Mouse (Mus musculus): ENCODE results near the gene Snx10. TPM values are rescaled to one million over a fixed set of nuclear protein-coding genes. Genes with fewer than 3 reads are reported as not detected.
A peak's percentile ranks its signal among the peaks of the same experiment; 100 is the strongest.

Snx10 gene
- polyA plus RNA-seq, 1 experiment from 2014 or later = 55.2 TPM

DNA sequence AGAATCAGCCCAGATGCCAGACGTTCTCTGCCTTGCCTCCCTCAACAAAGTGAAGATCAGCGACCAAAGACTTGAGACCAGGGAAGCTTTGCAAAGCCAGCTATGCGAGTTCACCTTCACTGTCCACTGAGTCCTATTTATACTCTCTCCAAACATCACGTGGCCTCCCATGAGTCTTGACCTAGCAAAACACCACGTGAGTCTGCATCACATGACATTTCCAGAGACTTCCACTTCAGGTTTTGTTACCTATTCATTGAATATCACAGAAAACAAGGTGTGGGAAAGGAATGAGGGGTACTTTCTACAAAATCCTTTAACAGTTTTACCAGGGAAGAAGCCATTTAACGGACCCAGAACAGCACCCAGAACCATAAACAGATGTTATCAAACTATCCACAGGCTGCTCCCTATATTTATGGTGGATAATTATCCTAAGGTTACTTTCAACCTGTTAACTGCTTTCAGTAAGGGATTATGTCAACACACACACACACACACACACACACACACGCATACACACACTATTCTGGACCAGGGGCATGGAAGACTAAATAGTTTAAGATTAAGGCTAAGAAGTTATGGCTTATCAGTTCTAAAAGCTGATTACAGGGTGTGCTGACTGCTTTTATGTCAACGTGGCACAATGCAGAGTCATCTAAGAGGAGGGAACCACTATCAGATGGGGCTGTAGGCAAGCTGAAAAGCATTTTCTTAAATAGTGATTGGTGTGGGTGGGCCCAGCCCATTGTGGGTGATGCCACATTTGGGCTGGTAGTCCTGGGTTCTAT lies 26.2 kb upstream of the Snx10 start:
- H3K36me3 ChIP-seq (ENCODE audit: control insufficient read depth, insufficient read depth, low read length) = no peaks in the 10 kb centered on the region
- no peak for DNase-seq
- no peak overlapping the region for H3K4me2 ChIP-seq (ENCODE audit: low read length)
- no peak overlapping the region for H3K4me3 ChIP-seq (replicated peaks; ENCODE audit: low read depth, low read length)
- 78% methylated on average over 8 of the region's 8 CpGs for WGBS
- H3K27me3 ChIP-seq (ENCODE audit: control insufficient read depth, insufficient read depth, low read length) = no peaks in the 10 kb centered on the region
- no peaks in the 10 kb centered on the region for H3K9me3 ChIP-seq (ENCODE audit: control insufficient read depth, low read length)
- no peak overlapping the region for H3K9ac ChIP-seq (replicated peaks; ENCODE audit: low read length)
- H3K4me1 ChIP-seq (ENCODE audit: control insufficient read depth, insufficient read depth, low read length) = no peaks in the 10 kb centered on the region
- no peak for ATAC-seq (ENCODE audit: low FRiP score, low TSS enrichment)
- H3K27ac ChIP-seq (replicated peaks; ENCODE audit: low read depth, low read length) = no peak overlapping the region

DNA sequence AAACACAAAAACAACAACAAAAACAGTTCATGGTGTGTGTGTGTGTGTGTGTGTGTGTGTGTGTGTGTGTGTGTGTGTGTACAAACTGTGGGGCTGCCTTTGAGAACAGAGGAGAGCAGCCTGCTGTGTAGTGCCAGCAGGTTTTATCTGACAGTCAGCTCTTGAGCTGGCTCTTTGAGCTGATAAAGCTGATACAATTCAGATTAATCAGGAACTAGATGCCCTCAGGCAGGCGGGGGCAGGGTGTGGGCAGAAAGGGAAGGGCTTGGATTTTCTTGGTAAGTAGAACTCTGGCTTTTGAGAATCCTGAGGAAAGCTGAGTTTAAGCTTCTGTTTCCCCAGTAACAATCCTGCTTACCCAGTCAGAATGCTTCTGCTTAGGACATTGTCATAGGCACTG lies 18.0 kb upstream of the Snx10 start:
- no peak overlapping the region for H3K4me2 ChIP-seq (ENCODE audit: low read length)
- H3K4me1 ChIP-seq (ENCODE audit: control insufficient read depth, insufficient read depth, low read length) = no peaks in the 10 kb centered on the region
- no peak overlapping the region for H3K4me3 ChIP-seq (replicated peaks; ENCODE audit: low read depth, low read length)
- DNase-seq = peak; percentile 47
- no peak overlapping the region for H3K9ac ChIP-seq (replicated peaks; ENCODE audit: low read length)
- no peaks in the 10 kb centered on the region for H3K9me3 ChIP-seq (ENCODE audit: control insufficient read depth, low read length)
- no peak for ATAC-seq (ENCODE audit: low FRiP score, low TSS enrichment)
- H3K36me3 ChIP-seq (ENCODE audit: control insufficient read depth, insufficient read depth, low read length) = no peaks in the 10 kb centered on the region
- no peak overlapping the region for H3K27ac ChIP-seq (replicated peaks; ENCODE audit: low read depth, low read length)
- 58% methylated on average over 1 of the region's 1 CpGs for WGBS
- no peaks in the 10 kb centered on the region for H3K27me3 ChIP-seq (ENCODE audit: control insufficient read depth, insufficient read depth, low read length)

DNA sequence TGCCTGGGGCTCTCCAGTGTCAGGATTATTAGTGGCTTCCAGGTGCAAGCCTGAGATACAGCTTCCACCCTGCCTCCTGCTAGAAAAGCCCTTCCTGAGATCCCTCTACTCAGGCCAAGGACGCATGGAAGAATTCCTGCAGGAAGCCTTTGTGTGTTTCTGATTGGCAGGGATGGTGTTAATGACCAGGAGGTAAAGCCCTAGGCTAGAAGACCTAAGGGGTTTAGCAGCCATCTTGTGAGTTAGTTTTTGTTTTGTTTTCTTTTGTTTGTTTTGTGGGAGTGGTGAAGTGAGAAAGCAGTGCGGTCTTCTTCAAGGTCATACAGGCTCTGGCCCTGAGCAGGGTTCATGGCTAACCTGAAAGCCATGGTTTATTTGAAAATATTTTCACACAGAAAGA lies 16.1 kb upstream of the Snx10 start:
- WGBS = 66% methylated on average over 2 of the region's 2 CpGs
- Histone ChIP-seq H3K9ac (replicated peaks; ENCODE audit: low read length) (no peak overlapping the region), H3K4me3 (replicated peaks; ENCODE audit: low read depth, low read length) (no peak overlapping the region), H3K4me2 (ENCODE audit: low read length) (no peak overlapping the region), H3K4me1 (ENCODE audit: control insufficient read depth, insufficient read depth, low read length) (no peaks in the 10 kb centered on the region), H3K9me3 (ENCODE audit: control insufficient read depth, low read length) (no peaks in the 10 kb centered on the region), H3K27me3 (ENCODE audit: control insufficient read depth, insufficient read depth, low read length) (no peaks in the 10 kb centered on the region), H3K27ac (replicated peaks; ENCODE audit: low read depth, low read length) (no peak overlapping the region), H3K36me3 (ENCODE audit: control insufficient read depth, insufficient read depth, low read length) (no peaks in the 10 kb centered on the region)
- no peak for DNase-seq
- ATAC-seq (ENCODE audit: low FRiP score, low TSS enrichment) = no peak

DNA sequence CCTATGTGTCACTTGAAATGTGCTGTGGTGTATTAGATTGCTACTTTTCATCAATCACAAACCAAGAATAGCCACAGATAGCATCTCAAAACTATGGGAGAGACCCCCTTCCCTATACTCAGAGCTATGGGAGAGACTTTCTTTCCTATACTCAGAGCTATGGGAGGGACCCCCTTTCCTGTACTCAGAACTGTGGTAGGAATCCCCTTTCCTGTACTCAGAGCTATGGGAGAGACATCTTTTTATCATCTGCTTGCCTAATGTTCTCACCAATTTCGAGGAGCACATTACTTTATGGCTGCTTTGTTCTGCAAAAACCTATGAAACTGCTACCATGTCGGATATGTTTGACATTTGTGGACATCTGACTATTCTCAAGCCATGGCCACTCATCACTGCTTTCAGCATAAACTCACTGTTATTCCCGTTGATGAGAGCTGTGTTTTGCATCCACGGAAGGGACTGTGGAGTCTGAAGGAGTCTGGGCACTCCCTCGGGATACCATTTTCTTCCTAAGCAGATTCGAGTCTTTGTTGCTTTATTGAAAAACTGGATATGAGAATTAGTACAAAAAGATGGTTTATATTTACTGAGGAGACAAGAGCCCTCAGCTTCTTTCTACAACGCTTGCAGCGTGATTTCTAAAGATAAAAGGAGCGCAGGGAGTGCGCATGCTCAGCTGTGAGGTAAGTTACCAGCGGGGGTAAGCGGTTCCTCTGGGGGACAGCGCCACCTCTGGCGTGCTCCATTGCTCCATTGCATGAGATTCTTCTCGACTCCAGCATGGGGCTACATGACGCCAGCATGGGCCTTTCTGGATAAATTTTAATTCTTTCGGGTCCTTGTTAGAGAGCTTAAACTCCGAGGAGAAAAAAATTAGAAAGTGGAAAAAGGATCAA lies 14.7 kb upstream of the Snx10 start:
- no peak for ATAC-seq (ENCODE audit: low FRiP score, low TSS enrichment)
- no peak overlapping the region for H3K27ac ChIP-seq (replicated peaks; ENCODE audit: low read depth, low read length)

DNA sequence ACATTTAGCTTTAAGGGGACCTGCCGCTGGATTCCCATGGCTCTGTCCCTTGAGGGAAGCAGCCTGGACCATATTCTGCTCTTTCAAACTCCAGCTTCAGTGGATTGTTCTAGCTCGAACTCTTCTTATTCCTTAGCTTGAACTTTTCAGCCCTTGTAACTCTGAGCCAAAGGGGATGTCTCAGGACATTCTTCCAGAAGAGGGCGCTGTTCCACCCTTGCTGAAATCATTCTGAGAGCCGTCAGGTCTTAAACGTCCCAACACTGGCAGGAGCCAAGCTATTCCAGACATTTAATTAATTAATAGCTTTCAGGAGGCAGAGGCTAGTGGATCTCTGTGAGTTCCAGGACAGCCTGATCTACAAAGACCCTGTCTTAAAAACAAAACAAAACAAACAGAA lies 13.6 kb upstream of the Snx10 start:
- H3K36me3 ChIP-seq (ENCODE audit: control insufficient read depth, insufficient read depth, low read length) = no peaks in the 10 kb centered on the region
- no peak overlapping the region for H3K9ac ChIP-seq (replicated peaks; ENCODE audit: low read length)
- no peak overlapping the region for H3K4me2 ChIP-seq (ENCODE audit: low read length)
- H3K4me3 ChIP-seq (replicated peaks; ENCODE audit: low read depth, low read length) = no peak overlapping the region
- H3K27ac ChIP-seq (replicated peaks; ENCODE audit: low read depth, low read length) = no peak overlapping the region
- DNase-seq = peak; percentile 47
- no peaks in the 10 kb centered on the region for H3K27me3 ChIP-seq (ENCODE audit: control insufficient read depth, insufficient read depth, low read length)
- no peaks in the 10 kb centered on the region for H3K9me3 ChIP-seq (ENCODE audit: control insufficient read depth, low read length)
- 30% methylated on average over 5 of the region's 5 CpGs for WGBS
- no peaks in the 10 kb centered on the region for H3K4me1 ChIP-seq (ENCODE audit: control insufficient read depth, insufficient read depth, low read length)
- no peak for ATAC-seq (ENCODE audit: low FRiP score, low TSS enrichment)

More for the DNA sequence above, 14.7 kb upstream of the Snx10 start:
- H3K9ac ChIP-seq (replicated peaks; ENCODE audit: low read length) = 0 out of 2 replicates have a peak overlapping the region, but pooled peaks have one; percentile 27
- peak overlapping the region; percentile 27 for H3K4me3 ChIP-seq (replicated peaks; ENCODE audit: low read depth, low read length)
- peak; percentile 89 for DNase-seq
- no peaks in the 10 kb centered on the region for H3K9me3 ChIP-seq (ENCODE audit: control insufficient read depth, low read length)
- peak overlapping the region; percentile 36 for H3K4me2 ChIP-seq (ENCODE audit: low read length)
- no peaks in the 10 kb centered on the region for H3K4me1 ChIP-seq (ENCODE audit: control insufficient read depth, insufficient read depth, low read length)
- H3K27me3 ChIP-seq (ENCODE audit: control insufficient read depth, insufficient read depth, low read length) = no peaks in the 10 kb centered on the region
- 26% methylated on average over 18 of the region's 18 CpGs for WGBS
- H3K36me3 ChIP-seq (ENCODE audit: control insufficient read depth, insufficient read depth, low read length) = no peaks in the 10 kb centered on the region

DNA sequence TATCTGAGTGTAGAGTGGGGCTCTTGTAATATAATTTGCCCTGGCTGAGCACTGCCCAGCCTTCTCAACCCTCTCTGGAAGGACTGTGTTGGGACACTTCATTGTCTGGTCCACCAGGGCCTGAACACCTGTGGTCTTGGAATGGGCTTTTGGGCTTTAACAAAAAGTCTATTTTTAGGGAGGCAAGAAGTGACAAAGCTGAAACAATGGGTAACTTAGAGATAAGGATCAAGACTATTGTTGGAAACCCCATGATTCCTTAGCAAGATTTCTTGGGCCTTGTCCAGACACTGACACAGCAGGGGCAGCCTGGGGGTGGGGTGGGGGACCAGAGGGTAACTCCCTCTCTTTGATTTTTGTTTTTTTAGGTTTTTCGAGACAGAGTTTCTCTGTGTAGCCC lies 12.8 kb upstream of the Snx10 start:
- Histone ChIP-seq H3K27ac (replicated peaks; ENCODE audit: low read depth, low read length) (no peak overlapping the region), H3K4me1 (ENCODE audit: control insufficient read depth, insufficient read depth, low read length) (no peaks in the 10 kb centered on the region), H3K9me3 (ENCODE audit: control insufficient read depth, low read length) (no peaks in the 10 kb centered on the region), H3K27me3 (ENCODE audit: control insufficient read depth, insufficient read depth, low read length) (no peaks in the 10 kb centered on the region), H3K36me3 (ENCODE audit: control insufficient read depth, insufficient read depth, low read length) (no peaks in the 10 kb centered on the region), H3K4me2 (ENCODE audit: low read length) (no peak overlapping the region), H3K4me3 (replicated peaks; ENCODE audit: low read depth, low read length) (no peak overlapping the region), H3K9ac (replicated peaks; ENCODE audit: low read length) (no peak overlapping the region)
- 36% methylated on average over 1 of the region's 1 CpGs for WGBS
- ATAC-seq (ENCODE audit: low FRiP score, low TSS enrichment) (no peak), DNase-seq (no peak)

DNA sequence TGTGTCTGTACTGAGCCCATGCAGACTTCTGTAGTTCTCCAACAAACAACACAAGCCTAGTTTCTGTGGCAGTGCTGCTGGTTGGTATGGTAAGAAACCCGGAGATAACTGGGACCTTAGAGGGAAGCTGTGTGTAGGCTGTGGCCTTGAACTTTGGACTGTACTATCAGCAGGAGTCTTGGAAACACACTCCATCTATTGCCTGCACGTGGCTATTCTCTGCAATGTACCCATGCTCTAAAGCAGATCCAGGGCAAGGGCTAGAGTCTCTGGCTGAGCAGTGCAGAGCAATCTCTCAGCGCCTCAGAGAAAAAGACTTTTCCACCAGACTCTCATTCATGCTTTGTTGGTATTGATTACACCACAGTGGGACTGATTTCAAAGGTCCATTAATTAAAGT lies 10.0 kb upstream of the Snx10 start:
- Histone ChIP-seq H3K36me3 (ENCODE audit: control insufficient read depth, insufficient read depth, low read length) (no peaks in the 10 kb centered on the region), H3K9ac (replicated peaks; ENCODE audit: low read length) (no peak overlapping the region), H3K27ac (replicated peaks; ENCODE audit: low read depth, low read length) (no peak overlapping the region), H3K9me3 (ENCODE audit: control insufficient read depth, low read length) (no peaks in the 10 kb centered on the region), H3K4me2 (ENCODE audit: low read length) (no peak overlapping the region), H3K4me1 (ENCODE audit: control insufficient read depth, insufficient read depth, low read length) (no peaks in the 10 kb centered on the region), H3K27me3 (ENCODE audit: control insufficient read depth, insufficient read depth, low read length) (no peaks in the 10 kb centered on the region), H3K4me3 (replicated peaks; ENCODE audit: low read depth, low read length) (no peak overlapping the region)
- no peak for DNase-seq
- WGBS = 83% methylated on average over 3 of the region's 3 CpGs
- ATAC-seq (ENCODE audit: low FRiP score, low TSS enrichment) = no peak

DNA sequence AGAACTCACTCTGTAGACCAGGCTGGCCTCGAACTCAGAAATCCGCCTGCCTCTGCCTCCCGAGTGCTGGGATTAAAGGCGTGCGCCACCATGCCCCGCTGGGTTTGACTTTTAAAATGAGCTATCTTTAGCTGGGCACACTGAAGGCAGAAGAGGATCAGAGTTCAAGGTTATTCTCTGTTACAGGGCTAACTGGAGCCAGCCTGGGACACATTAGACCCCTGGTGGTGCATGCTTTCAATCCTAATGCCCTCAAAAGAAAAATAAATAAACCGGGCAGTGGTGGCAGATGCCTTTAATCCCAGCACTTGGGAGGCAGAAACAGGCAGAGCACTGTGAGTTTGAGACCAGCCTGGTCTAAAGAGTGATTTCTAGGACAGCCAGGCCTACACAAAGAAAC lies 8.8 kb upstream of the Snx10 start:
- Histone ChIP-seq H3K4me3 (replicated peaks; ENCODE audit: low read depth, low read length) (no peak overlapping the region), H3K36me3 (ENCODE audit: control insufficient read depth, insufficient read depth, low read length) (no peaks in the 10 kb centered on the region), H3K9ac (replicated peaks; ENCODE audit: low read length) (no peak overlapping the region), H3K9me3 (ENCODE audit: control insufficient read depth, low read length) (no peaks in the 10 kb centered on the region), H3K27me3 (ENCODE audit: control insufficient read depth, insufficient read depth, low read length) (no peaks in the 10 kb centered on the region), H3K4me2 (ENCODE audit: low read length) (no peak overlapping the region), H3K4me1 (ENCODE audit: control insufficient read depth, insufficient read depth, low read length) (no peaks in the 10 kb centered on the region), H3K27ac (replicated peaks; ENCODE audit: low read depth, low read length) (no peak overlapping the region)
- DNase-seq (no peak), ATAC-seq (ENCODE audit: low FRiP score, low TSS enrichment) (no peak)
- WGBS = 84% methylated on average over 7 of the region's 7 CpGs
